Mouse (Mus musculus): ENCODE results near the gene Cldn9. TPM values are rescaled to one million over a fixed set of nuclear protein-coding genes. Genes with fewer than 3 reads are reported as not detected.

Gene Cldn9
- polyA plus RNA-seq, 1 experiment from 2014 or later: 8.7 TPM

DNA sequence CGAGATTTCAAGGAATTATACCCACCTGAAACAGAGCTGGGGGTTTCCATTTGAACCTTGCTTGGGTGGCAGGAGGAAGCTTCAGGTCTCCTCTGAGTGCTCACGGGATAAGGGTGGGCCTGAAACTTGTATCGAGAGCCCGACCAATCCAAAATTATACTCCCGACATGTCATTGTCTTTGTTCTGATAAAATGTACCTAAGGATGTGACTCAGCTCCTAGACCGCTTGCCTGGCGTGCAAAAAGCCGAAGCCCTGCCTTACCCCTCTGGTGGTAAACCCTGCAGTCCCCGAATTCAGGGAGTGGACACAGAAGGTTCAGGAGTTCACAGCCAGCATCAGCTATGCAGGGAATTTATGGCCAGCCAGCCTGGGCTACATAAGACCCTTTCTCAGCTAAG, 3.5 kb downstream of the Cldn9 start:
- peak overlapping the region; percentile 51 for H3K4me2 ChIP-seq
- peaks cover 39% of the 10 kb centered on the region for H3K4me1 ChIP-seq
- no peaks in the 10 kb centered on the region for H3K9me3 ChIP-seq
- H3K27me3 ChIP-seq: peaks cover 94% of the 10 kb centered on the region
- WGBS: 65% methylated on average over 9 of the region's 9 CpGs
- ATAC-seq (ENCODE audit: insufficient number of reproducible peaks, insufficient read depth, low FRiP score, low TSS enrichment, low read depth): no peak
- no peaks in the 10 kb centered on the region for H3K36me3 ChIP-seq
- 0 out of 2 replicates have a peak overlapping the region, but pooled peaks have one; percentile 49 for H3K9ac ChIP-seq
- no peak overlapping the region for H3K27ac ChIP-seq
- peak overlapping the region; percentile 31 for H3K4me3 ChIP-seq

- 2% methylated on average over 38 of the region's 38 CpGs for WGBS
- Histone ChIP-seq H3K9me3 (no peaks in the 10 kb centered on the region), H3K27me3 (peaks cover 85% of the 10 kb centered on the region)
Observed at GRCm38 (mm10) chr17:23679127-23679835, 4.5 kb downstream of the Cldn9 start, which contains the start of gene Cldn6. Gene Cldn6, plus strand, starts transcription at chr17:23679249.

DNA sequence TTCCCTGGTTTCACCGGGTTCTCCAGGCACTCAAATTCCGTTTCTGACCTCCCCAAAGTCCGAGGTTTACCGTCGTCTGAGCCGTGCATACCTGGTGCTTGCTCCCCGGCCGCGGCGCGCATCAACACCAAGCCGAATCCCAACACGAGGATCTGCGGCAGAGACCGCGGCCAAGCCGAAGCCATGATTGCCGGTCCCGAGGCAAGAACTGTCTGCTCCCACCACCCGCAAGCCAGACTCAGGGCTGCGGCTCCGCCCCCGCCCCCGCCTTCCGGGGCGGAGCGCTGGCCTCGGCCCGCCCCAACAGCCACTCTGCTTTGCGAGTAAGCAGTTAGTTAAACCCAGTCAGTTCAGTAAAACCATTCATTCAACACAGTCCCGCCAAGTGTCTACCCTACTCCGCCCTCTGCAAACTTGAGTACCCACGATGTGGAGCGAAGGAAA, 6.6 kb downstream of the Cldn9 start, which contains the start of gene Tnfrsf12a:
TSS of gene Tnfrsf12a (minus strand) at position 233 of the 444 bp plus-strand sequence.
- Histone ChIP-seq H3K4me3 (peak within 1 kb of the TSS; percentile 58), H3K27ac (no peak within 1 kb of the TSS; the same call in 1 of the 2 replicates), H3K36me3 (no peaks in the 10 kb centered on the region), H3K27me3 (peaks cover 65% of the 10 kb centered on the region), H3K9me3 (no peaks in the 10 kb centered on the region), H3K4me1 (peaks cover 40% of the 10 kb centered on the region), H3K4me2 (peak within 1 kb of the TSS; percentile 97), H3K9ac (peak within 1 kb of the TSS; percentile 73)
- peak; percentile 50 for ATAC-seq (ENCODE audit: insufficient number of reproducible peaks, insufficient read depth, low FRiP score, low TSS enrichment, low read depth)
- WGBS: under 1% methylated on average over 34 of the region's 34 CpGs

More at GRCm38 (mm10) chr17:23679127-23679835, 4.5 kb downstream of the Cldn9 start, which contains the start of gene Cldn6:
- H3K36me3 ChIP-seq: no peaks in the 10 kb centered on the region
- H3K9ac ChIP-seq: 0 out of 2 replicates have a peak within 1 kb of the TSS, but pooled peaks have one; percentile 49
- H3K27ac ChIP-seq: peak within 1 kb of the TSS; percentile 5; the same call in 1 of the 2 replicates
- ATAC-seq (ENCODE audit: insufficient number of reproducible peaks, insufficient read depth, low FRiP score, low TSS enrichment, low read depth): no peak
- H3K4me2 ChIP-seq: peak within 1 kb of the TSS; percentile 51
- peaks cover 47% of the 10 kb centered on the region for H3K4me1 ChIP-seq
- H3K4me3 ChIP-seq: peak within 1 kb of the TSS; percentile 31

GRCm38 (mm10) chr17:23676473-23677031, 7.3 kb downstream of the Cldn9 start:
- ATAC-seq (ENCODE audit: insufficient number of reproducible peaks, insufficient read depth, low FRiP score, low TSS enrichment, low read depth): no peak
- no peaks in the 10 kb centered on the region for H3K9me3 ChIP-seq
- peak overlapping the region; percentile 73 for H3K9ac ChIP-seq
- no peak overlapping the region for H3K27ac ChIP-seq
- H3K4me1 ChIP-seq: peaks cover 40% of the 10 kb centered on the region
- WGBS: 2% methylated on average over 33 of the region's 37 CpGs
- peak overlapping the region; percentile 97 for H3K4me2 ChIP-seq
- peaks cover 58% of the 10 kb centered on the region for H3K27me3 ChIP-seq
- H3K36me3 ChIP-seq: no peaks in the 10 kb centered on the region
- peak overlapping the region; percentile 58 for H3K4me3 ChIP-seq

- Histone ChIP-seq H3K4me2 (peak overlapping the region; percentile 97), H3K4me3 (peak overlapping the region; percentile 58), H3K4me1 (peaks cover 40% of the 10 kb centered on the region), H3K27me3 (peaks cover 50% of the 10 kb centered on the region), H3K9me3 (no peaks in the 10 kb centered on the region), H3K27ac (0 out of 2 replicates have a peak overlapping the region, but pooled peaks have one; percentile 48), H3K9ac (peak overlapping the region; percentile 73; the same call in 1 of the 2 replicates), H3K36me3 (0 out of 2 replicates have a peak, but pooled peaks cover under 1% of the 10 kb centered on the region)
- ATAC-seq (ENCODE audit: insufficient number of reproducible peaks, insufficient read depth, low FRiP score, low TSS enrichment, low read depth): no peak
- WGBS: 13% methylated on average over 15 of the region's 15 CpGs
Observed at GRCm38 (mm10) chr17:23675564-23676281, 8.1 kb downstream of the Cldn9 start.

- 0 out of 2 replicates have a peak overlapping the region, but pooled peaks have one; percentile 7 for H3K27ac ChIP-seq
- peaks cover 40% of the 10 kb centered on the region for H3K4me1 ChIP-seq
- 0 out of 2 replicates have a peak overlapping the region, but pooled peaks have one; percentile 75 for H3K9ac ChIP-seq
- H3K4me2 ChIP-seq: peak overlapping the region; percentile 97
- 35% methylated on average over 5 of the region's 5 CpGs for WGBS
- H3K36me3 ChIP-seq: peaks cover 7% of the 10 kb centered on the region
- H3K27me3 ChIP-seq: peaks cover 44% of the 10 kb centered on the region
- ATAC-seq (ENCODE audit: insufficient number of reproducible peaks, insufficient read depth, low FRiP score, low TSS enrichment, low read depth): no peak
- H3K9me3 ChIP-seq: no peaks in the 10 kb centered on the region
- H3K4me3 ChIP-seq: peak overlapping the region; percentile 68; the same call in 1 of the 2 replicates
Observed at GRCm38 (mm10) chr17:23675127-23675526, 8.7 kb downstream of the Cldn9 start.

DNA sequence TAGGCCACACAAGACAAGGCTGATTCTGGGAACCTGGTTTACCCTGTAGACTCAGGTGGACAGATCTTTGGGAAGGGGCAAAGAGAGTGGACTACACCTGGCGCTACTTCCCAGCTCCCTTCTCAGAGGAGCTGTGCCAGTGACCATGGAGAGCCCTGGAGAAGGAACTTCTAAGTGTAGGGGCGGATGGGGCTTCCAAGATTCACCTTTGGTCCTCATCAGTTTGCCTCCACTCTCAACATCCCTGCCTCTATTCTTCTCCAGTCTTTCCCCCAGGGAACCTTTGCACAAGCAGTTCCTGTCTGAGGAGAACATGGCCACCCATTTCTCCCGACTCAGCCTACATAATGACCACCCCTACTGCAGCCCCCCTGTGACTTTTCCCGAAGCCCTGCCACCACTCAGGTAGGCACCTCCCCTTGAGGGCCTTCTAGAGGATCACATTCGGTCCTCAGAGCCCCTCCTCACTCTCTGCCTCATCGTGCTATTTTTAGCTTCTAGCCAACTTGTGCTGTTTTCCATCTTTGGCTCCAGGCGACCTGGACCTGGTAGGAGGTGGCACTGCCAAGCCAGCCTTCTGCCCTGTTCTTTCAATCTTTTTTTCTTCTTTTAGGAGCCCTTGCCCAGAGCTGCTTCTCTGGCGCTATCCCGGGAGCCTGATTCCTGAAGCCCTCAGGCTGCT, 9.4 kb downstream of the Cldn9 start:
- Histone ChIP-seq H3K4me1 (peaks cover 40% of the 10 kb centered on the region), H3K4me2 (peak overlapping the region; percentile 97), H3K9ac (peak overlapping the region; percentile 75), H3K36me3 (peaks cover 14% of the 10 kb centered on the region), H3K4me3 (peak overlapping the region; percentile 68), H3K27me3 (peaks cover 37% of the 10 kb centered on the region), H3K27ac (no peak overlapping the region), H3K9me3 (no peaks in the 10 kb centered on the region)
- 36% methylated on average over 9 of the region's 9 CpGs for WGBS
- ATAC-seq (ENCODE audit: insufficient number of reproducible peaks, insufficient read depth, low FRiP score, low TSS enrichment, low read depth): no peak

GRCm38 (mm10) chr17:23673424-23674073, 10.3 kb downstream of the Cldn9 start, which contains the start of the genes Hcfc1r1 and Thoc6:
Gene Hcfc1r1, plus strand, starts transcription at chr17:23673596.
Gene Thoc6, minus strand, starts transcription at chr17:23673882.
- under 1% methylated on average over 45 of the region's 45 CpGs for WGBS
- H3K27ac ChIP-seq: peak within 1 kb of the TSS; percentile 80
- peaks cover 28% of the 10 kb centered on the region for H3K27me3 ChIP-seq
- peaks cover 22% of the 10 kb centered on the region for H3K36me3 ChIP-seq
- peak; percentile 90 for ATAC-seq (ENCODE audit: insufficient number of reproducible peaks, insufficient read depth, low FRiP score, low TSS enrichment, low read depth)
- peak within 1 kb of the TSS; percentile 75 for H3K9ac ChIP-seq
- no peaks in the 10 kb centered on the region for H3K9me3 ChIP-seq
- H3K4me1 ChIP-seq: peaks cover 40% of the 10 kb centered on the region
- H3K4me2 ChIP-seq: peak within 1 kb of the TSS; percentile 97
- H3K4me3 ChIP-seq: peak within 1 kb of the TSS; percentile 68

GRCm38 (mm10) chr17:23672761-23673160, 11.1 kb downstream of the Cldn9 start:
- H3K4me1 ChIP-seq: peaks cover 39% of the 10 kb centered on the region
- 60% methylated on average over 3 of the region's 3 CpGs for WGBS
- no peak overlapping the region for H3K9ac ChIP-seq
- no peak for ATAC-seq (ENCODE audit: insufficient number of reproducible peaks, insufficient read depth, low FRiP score, low TSS enrichment, low read depth)
- no peak overlapping the region for H3K27ac ChIP-seq
- peak overlapping the region; percentile 97 for H3K4me2 ChIP-seq
- no peaks in the 10 kb centered on the region for H3K9me3 ChIP-seq
- peak overlapping the region; percentile 68 for H3K4me3 ChIP-seq
- H3K27me3 ChIP-seq: peaks cover 21% of the 10 kb centered on the region
- peaks cover 30% of the 10 kb centered on the region for H3K36me3 ChIP-seq

DNA sequence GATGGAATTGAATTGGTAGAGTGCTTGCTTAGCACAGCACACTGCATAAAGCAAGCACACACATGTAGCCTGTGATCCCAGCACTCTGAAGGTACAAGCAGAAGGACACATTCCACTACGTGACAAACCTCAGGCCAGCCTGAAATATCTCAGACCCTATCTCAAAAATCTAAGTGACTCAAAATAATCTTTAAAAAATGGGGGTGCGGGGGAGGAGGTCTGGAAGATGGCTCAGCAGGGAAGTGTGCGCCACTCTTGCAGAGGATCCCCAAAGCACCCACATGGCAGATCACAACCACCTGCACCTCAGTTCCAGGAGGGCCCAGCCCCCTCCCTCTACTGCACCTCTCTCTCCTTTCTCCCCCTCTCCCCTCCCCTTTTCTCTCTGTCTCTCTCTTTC, 12.3 kb downstream of the Cldn9 start:
- no peak for ATAC-seq (ENCODE audit: insufficient number of reproducible peaks, insufficient read depth, low FRiP score, low TSS enrichment, low read depth)
- peaks cover 43% of the 10 kb centered on the region for H3K36me3 ChIP-seq
- H3K27me3 ChIP-seq: peaks cover 13% of the 10 kb centered on the region
- peaks cover 31% of the 10 kb centered on the region for H3K4me1 ChIP-seq
- H3K9ac ChIP-seq: no peak overlapping the region
- no peaks in the 10 kb centered on the region for H3K9me3 ChIP-seq
- no peak overlapping the region for H3K27ac ChIP-seq
- H3K4me2 ChIP-seq: no peak overlapping the region
- 95% methylated on average over 3 of the region's 3 CpGs for WGBS
- no peak overlapping the region for H3K4me3 ChIP-seq

All from embryonic facial prominence, embryonic 13.5 days (tissue).